Mouse (Mus musculus) telencephalon, adult 2 months (tissue): Measurements from ENCODE around the gene Ppp2r5d.

Experiments
- DNase-seq: peaks from one replicate; pipeline ENCODE4 v3.0.0-alpha.2; 2011; ENCODE audit warnings: low read depth, low spot score

The Ppp2r5d gene

DNA sequence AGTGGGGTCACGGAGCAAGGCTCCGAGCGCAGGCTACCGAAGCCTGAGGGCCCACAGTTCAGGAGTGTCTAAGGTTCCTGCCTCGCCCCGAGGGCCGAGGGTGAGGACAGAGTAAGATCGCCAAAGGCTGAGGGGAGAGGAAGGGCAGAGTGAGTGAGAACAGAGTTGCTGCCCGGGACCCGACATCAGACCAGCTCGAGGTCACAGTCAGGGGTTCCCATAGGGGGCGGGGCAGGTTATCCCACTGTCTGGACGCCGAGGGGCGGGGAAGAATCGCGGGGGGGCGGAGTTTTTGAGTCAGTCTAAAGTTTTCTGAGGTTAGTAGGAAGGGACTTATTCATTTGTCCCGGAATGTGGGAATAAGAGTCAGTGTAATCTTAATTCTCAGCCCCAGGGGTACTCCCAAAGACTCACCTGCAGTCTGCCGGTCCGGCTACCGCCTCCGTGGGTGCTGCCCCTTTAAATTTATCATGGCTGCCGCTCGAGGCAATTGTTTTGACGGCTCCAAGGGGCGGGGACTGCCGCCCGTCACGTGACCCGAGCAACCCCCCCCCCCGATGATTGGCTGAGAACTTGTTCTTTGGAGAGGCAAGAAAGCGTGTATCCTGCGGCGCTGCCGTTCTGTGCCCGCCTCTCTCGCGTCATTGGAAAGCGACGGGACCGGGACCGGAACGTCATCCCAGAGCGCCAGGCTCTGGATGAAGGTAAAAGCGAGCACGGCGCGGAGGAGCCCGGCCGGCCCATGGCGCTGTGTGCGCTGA lies 59.2 kb downstream of the Ppp2r5d start, which contains the start of the genes Klc4 and Mrpl2:
Gene Klc4 (minus strand): TSS at position 462 of the 761 bp plus-strand sequence.
Gene Mrpl2 (plus strand): TSS at position 669 of the 761 bp plus-strand sequence.
- DNase-seq: peak; percentile 97

DNA sequence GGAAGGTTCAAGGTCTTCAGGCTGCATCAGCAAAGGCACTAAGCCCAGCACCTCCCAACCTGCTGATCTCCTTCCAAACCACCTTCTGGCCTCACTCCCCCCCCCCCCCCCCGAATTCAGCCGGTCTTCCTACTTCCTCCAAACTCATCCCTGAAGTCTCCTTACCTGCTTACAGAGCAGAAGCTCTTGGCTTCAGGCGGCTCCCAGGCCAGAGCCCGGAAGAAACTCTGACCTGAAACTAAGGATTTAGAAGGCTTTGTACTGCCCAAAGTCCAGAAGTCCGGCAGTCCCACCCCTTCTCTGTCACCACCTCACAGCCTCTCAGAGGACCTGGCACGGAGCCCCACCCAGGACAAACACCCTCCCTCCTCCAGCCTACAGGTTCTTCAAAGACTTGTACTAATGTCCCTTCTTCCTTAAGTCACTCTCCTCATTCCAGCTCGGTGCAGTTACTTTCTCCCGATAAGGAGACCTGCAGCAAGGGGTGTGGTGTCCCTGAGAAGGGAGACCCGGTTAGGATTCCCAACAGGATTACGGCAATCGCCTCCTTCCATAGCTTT lies 59.9 kb downstream of the Ppp2r5d start:
- no peak for DNase-seq

GRCm38 (mm10) chr17:46644152-46644805 lies 60.6 kb downstream of the Ppp2r5d start:
- DNase-seq: no peak

DNA sequence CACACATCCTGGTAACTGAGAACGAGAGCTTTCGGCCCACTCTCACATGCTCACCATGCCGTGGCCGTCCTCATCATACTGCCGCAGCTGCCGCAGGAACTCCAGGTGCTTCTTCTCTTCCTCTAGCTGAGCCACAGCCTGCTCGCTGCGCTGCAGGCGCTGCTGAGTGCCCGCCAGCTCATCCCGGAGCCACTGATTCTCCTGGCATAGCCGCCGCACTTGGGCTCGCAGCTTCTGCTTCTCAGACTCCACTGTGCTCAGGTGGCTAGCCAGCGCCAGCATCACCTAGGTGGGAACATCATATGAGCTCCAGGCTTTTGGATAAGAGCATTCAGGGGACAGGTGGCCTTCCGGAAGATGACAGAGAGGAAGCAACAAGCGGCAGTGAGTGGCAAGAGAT lies 62.9 kb downstream of the Ppp2r5d start:
- no peak for DNase-seq

GRCm38 (mm10) chr17:46639929-46640328 lies 65.0 kb downstream of the Ppp2r5d start:
- no peak for DNase-seq

GRCm38 (mm10) chr17:46636831-46637523 lies 67.9 kb downstream of the Ppp2r5d start:
- DNase-seq: peak; percentile 52
